Mouse (Mus musculus) ES-Bruce4 (cell line): ENCODE results near the gene Scn4b.

ENCODE experiments used
- CTCF ChIP-seq: IDR thresholded peaks from one replicate; pipeline ENCODE4 v1.8.1; 2011; ENCODE audit warnings: low read depth, low read length
- EP300 ChIP-seq: IDR thresholded peaks from 2 replicates; pipeline ENCODE4 v1.6.1; 2011; ENCODE audit warnings: low read depth, low read length; ENCODE audit not compliant: insufficient read depth
- POLR2A ChIP-seq: IDR thresholded peaks from one replicate; pipeline ENCODE4 v1.8.1; 2011; ENCODE audit warnings: low read length; ENCODE audit not compliant: insufficient read depth

DNA sequence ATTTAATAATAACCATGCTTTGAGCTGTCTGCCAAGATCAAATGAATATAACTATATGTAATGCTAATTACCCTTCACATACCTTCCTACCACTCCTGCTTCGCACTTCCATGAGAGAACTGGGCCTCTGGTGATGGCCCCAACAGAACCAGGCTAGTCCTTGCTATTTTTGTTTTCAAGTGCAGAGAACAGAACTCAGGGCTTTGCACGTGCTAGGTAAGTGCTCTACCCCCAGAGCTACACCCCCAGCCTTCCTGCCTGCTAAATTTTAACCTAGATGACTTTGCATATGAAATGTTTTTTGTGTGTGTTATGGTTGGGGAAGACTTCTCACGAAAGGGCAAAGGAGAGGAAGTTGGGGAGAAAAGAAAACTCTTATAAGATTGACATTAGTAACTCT is 44.3 kb downstream of the Scn4b start:
- TF ChIP-seq CTCF (no peak), EP300 (no peak), POLR2A (no peak)
